Mouse (Mus musculus): Measurements from ENCODE around the gene Fndc3b.

Fndc3b gene

GRCm38 (mm10) chr3:27519481-27519880 lies 191.6 kb downstream of the Fndc3b start:
- Histone ChIP-seq H3K36me3 (ENCODE audit: insufficient read depth, low read length) (no peaks in the 10 kb centered on the region), H3K27me3 (ENCODE audit: insufficient read depth, low read length) (no peaks in the 10 kb centered on the region), H3K4me3 (replicated peaks; ENCODE audit: low read length) (no peak overlapping the region), H3K9me3 (ENCODE audit: low read length) (no peaks in the 10 kb centered on the region), H3K4me1 (replicated peaks; ENCODE audit: low read depth, low read length) (no peaks in the 10 kb centered on the region)
- TF ChIP-seq CTCF (conservative IDR thresholded peaks at IDR 0.05; ENCODE audit: low read length), result no peak
- no peak for TF ChIP-seq POU5F1 (IDR thresholded peaks at IDR 0.05; ENCODE audit: borderline replicate concordance, low read length)
- TF ChIP-seq NANOG (IDR thresholded peaks at IDR 0.05; ENCODE audit: borderline replicate concordance, low read length), result no peak

GRCm38 (mm10) chr3:27518935-27519334 lies 192.2 kb downstream of the Fndc3b start:
- Histone ChIP-seq H3K4me3 (replicated peaks; ENCODE audit: low read length) (no peak overlapping the region), H3K4me1 (replicated peaks; ENCODE audit: low read depth, low read length) (no peaks in the 10 kb centered on the region), H3K9me3 (ENCODE audit: low read length) (no peaks in the 10 kb centered on the region), H3K36me3 (ENCODE audit: insufficient read depth, low read length) (no peaks in the 10 kb centered on the region), H3K27me3 (ENCODE audit: insufficient read depth, low read length) (no peaks in the 10 kb centered on the region)
- TF ChIP-seq POU5F1 (IDR thresholded peaks at IDR 0.05; ENCODE audit: borderline replicate concordance, low read length) (no peak), NANOG (IDR thresholded peaks at IDR 0.05; ENCODE audit: borderline replicate concordance, low read length) (no peak), CTCF (conservative IDR thresholded peaks at IDR 0.05; ENCODE audit: low read length) (no peak)

GRCm38 (mm10) chr3:27516536-27516935 lies 194.6 kb downstream of the Fndc3b start:
- Histone ChIP-seq H3K4me3 (replicated peaks; ENCODE audit: low read length) (no peak overlapping the region), H3K9me3 (ENCODE audit: low read length) (no peaks in the 10 kb centered on the region), H3K4me1 (replicated peaks; ENCODE audit: low read depth, low read length) (no peaks in the 10 kb centered on the region), H3K27me3 (ENCODE audit: insufficient read depth, low read length) (no peaks in the 10 kb centered on the region), H3K36me3 (ENCODE audit: insufficient read depth, low read length) (no peaks in the 10 kb centered on the region)
- TF ChIP-seq POU5F1 (IDR thresholded peaks at IDR 0.05; ENCODE audit: borderline replicate concordance, low read length) (no peak), NANOG (IDR thresholded peaks at IDR 0.05; ENCODE audit: borderline replicate concordance, low read length) (no peak), CTCF (conservative IDR thresholded peaks at IDR 0.05; ENCODE audit: low read length) (no peak)

- Histone ChIP-seq H3K9me3 (ENCODE audit: low read length) (no peaks in the 10 kb centered on the region), H3K4me1 (replicated peaks; ENCODE audit: low read depth, low read length) (0 out of 2 replicates have a peak, but pooled peaks cover 6% of the 10 kb centered on the region), H3K27me3 (ENCODE audit: insufficient read depth, low read length) (no peaks in the 10 kb centered on the region), H3K36me3 (ENCODE audit: insufficient read depth, low read length) (no peaks in the 10 kb centered on the region), H3K4me3 (replicated peaks; ENCODE audit: low read length) (no peak overlapping the region)
- no peak for TF ChIP-seq CTCF (conservative IDR thresholded peaks at IDR 0.05; ENCODE audit: low read length)
- TF ChIP-seq NANOG (IDR thresholded peaks at IDR 0.05; ENCODE audit: borderline replicate concordance, low read length), result no peak
- no peak for TF ChIP-seq POU5F1 (IDR thresholded peaks at IDR 0.05; ENCODE audit: borderline replicate concordance, low read length)
These were observed 199.3 kb downstream of the Fndc3b start for GRCm38 (mm10) chr3:27511765-27512164.

- 0 out of 2 replicates have a peak, but pooled peaks cover 6% of the 10 kb centered on the region for H3K4me1 ChIP-seq (replicated peaks; ENCODE audit: low read depth, low read length)
- H3K36me3 ChIP-seq (ENCODE audit: insufficient read depth, low read length), result peaks cover 9% of the 10 kb centered on the region; the same call in 1 of the 2 replicates
- H3K27me3 ChIP-seq (ENCODE audit: insufficient read depth, low read length), result no peaks in the 10 kb centered on the region
- H3K4me3 ChIP-seq (replicated peaks; ENCODE audit: low read length), result no peak overlapping the region
- H3K9me3 ChIP-seq (ENCODE audit: low read length), result no peaks in the 10 kb centered on the region
- no peak for TF ChIP-seq NANOG (IDR thresholded peaks at IDR 0.05; ENCODE audit: borderline replicate concordance, low read length)
- TF ChIP-seq POU5F1 (IDR thresholded peaks at IDR 0.05; ENCODE audit: borderline replicate concordance, low read length), result no peak
- no peak for TF ChIP-seq CTCF (conservative IDR thresholded peaks at IDR 0.05; ENCODE audit: low read length)
These were observed 204.2 kb downstream of the Fndc3b start for GRCm38 (mm10) chr3:27506886-27507285.

GRCm38 (mm10) chr3:27505582-27505981 lies 205.5 kb downstream of the Fndc3b start:
- Histone ChIP-seq H3K36me3 (ENCODE audit: insufficient read depth, low read length) (peaks cover 9% of the 10 kb centered on the region; the same call in 1 of the 2 replicates), H3K4me1 (replicated peaks; ENCODE audit: low read depth, low read length) (0 out of 2 replicates have a peak, but pooled peaks cover 6% of the 10 kb centered on the region), H3K9me3 (ENCODE audit: low read length) (no peaks in the 10 kb centered on the region), H3K27me3 (ENCODE audit: insufficient read depth, low read length) (no peaks in the 10 kb centered on the region), H3K4me3 (replicated peaks; ENCODE audit: low read length) (no peak overlapping the region)
- TF ChIP-seq CTCF (conservative IDR thresholded peaks at IDR 0.05; ENCODE audit: low read length), result no peak
- TF ChIP-seq NANOG (IDR thresholded peaks at IDR 0.05; ENCODE audit: borderline replicate concordance, low read length), result no peak
- TF ChIP-seq POU5F1 (IDR thresholded peaks at IDR 0.05; ENCODE audit: borderline replicate concordance, low read length), result no peak

GRCm38 (mm10) chr3:27503279-27504038 lies 207.6 kb downstream of the Fndc3b start:
- TF ChIP-seq CTCF (conservative IDR thresholded peaks at IDR 0.05; ENCODE audit: low read length) (no peak), NANOG (IDR thresholded peaks at IDR 0.05; ENCODE audit: borderline replicate concordance, low read length) (no peak), POU5F1 (IDR thresholded peaks at IDR 0.05; ENCODE audit: borderline replicate concordance, low read length) (no peak)
- Histone ChIP-seq H3K9me3 (ENCODE audit: low read length) (no peaks in the 10 kb centered on the region), H3K36me3 (ENCODE audit: insufficient read depth, low read length) (peaks cover 11% of the 10 kb centered on the region; the same call in 1 of the 2 replicates), H3K4me3 (replicated peaks; ENCODE audit: low read length) (no peak overlapping the region), H3K27me3 (ENCODE audit: insufficient read depth, low read length) (no peaks in the 10 kb centered on the region), H3K4me1 (replicated peaks; ENCODE audit: low read depth, low read length) (0 out of 2 replicates have a peak, but pooled peaks cover 6% of the 10 kb centered on the region)

- H3K27me3 ChIP-seq (ENCODE audit: insufficient read depth, low read length), result no peaks in the 10 kb centered on the region
- H3K9me3 ChIP-seq (ENCODE audit: low read length), result no peaks in the 10 kb centered on the region
- H3K36me3 ChIP-seq (ENCODE audit: insufficient read depth, low read length), result peaks cover 18% of the 10 kb centered on the region
- H3K4me3 ChIP-seq (replicated peaks; ENCODE audit: low read length), result no peak overlapping the region
- H3K4me1 ChIP-seq (replicated peaks; ENCODE audit: low read depth, low read length), result peaks cover 20% of the 10 kb centered on the region
- no peak for TF ChIP-seq CTCF (conservative IDR thresholded peaks at IDR 0.05; ENCODE audit: low read length)
- TF ChIP-seq POU5F1 (IDR thresholded peaks at IDR 0.05; ENCODE audit: borderline replicate concordance, low read length), result no peak
- TF ChIP-seq NANOG (IDR thresholded peaks at IDR 0.05; ENCODE audit: borderline replicate concordance, low read length), result no peak
These were observed 215.6 kb downstream of the Fndc3b start for GRCm38 (mm10) chr3:27495296-27496073.

Measured in E14TG2a.4 (cell line).